Comparison of ENCODE assay signal across 30 mouse cellular contexts in genomic region chr8:111768651-111769050, GRCm38 (mm10). TPM values are rescaled to one million over a fixed set of nuclear protein-coding genes. Genes with fewer than 3 reads are reported as not detected.
DNase-seq lines count a peak whose midpoint lies in the region; ATAC-seq lines count a peak whose summit lies in the region.
"Had no signal": no experiment of that assay in that cellular context is flagged by ENCODE, and none has a peak within 500 bp of the region (broad histone marks: within the 10 kb centered on the region; RNA-seq: fewer than 3 reads in every experiment).

No protein-coding gene starts in this region.

- peak overlapping the region; percentile 90 for H3K27ac ChIP-seq in neural tube, embryonic 13.5 days (replicated peaks)
- H3K27ac ChIP-seq: limb, embryonic 15.5 days; liver, embryonic 13.5 days; macrophage had no signal

- no peak overlapping the region for H3K4me2 ChIP-seq in neural tube, embryonic 13.5 days
- H3K4me2 ChIP-seq: embryonic facial prominence, embryonic 13.5 days; limb, embryonic 15.5 days; liver, embryonic 13.5 days; midbrain, embryonic 13.5 days; neural tube, embryonic 15.5 days had no signal

- H3K4me1 ChIP-seq in neural tube, embryonic 13.5 days (replicated peaks): peaks cover 35% of the 10 kb centered on the region

- H3K9ac ChIP-seq in neural tube, embryonic 13.5 days: no peak overlapping the region
- H3K9ac ChIP-seq: embryonic facial prominence, embryonic 13.5 days; limb, embryonic 15.5 days; liver, embryonic 13.5 days; midbrain, embryonic 13.5 days; neural tube, embryonic 15.5 days had no signal

- ATAC-seq in neural tube, embryonic 13.5 days (ENCODE audit: low read depth): no peak
- ATAC-seq: activated CD4-positive, CD25-positive, alpha-beta regulatory T cell, adult 4 months; forebrain, embryonic 16.5 days; hindbrain, embryonic 16.5 days; lung, postnatal 0 days; midbrain, embryonic 13.5 days had no signal

- peaks cover 17% of the 10 kb centered on the region for H3K36me3 ChIP-seq in neural tube, embryonic 13.5 days

- no peak overlapping the region for H3K4me3 ChIP-seq in neural tube, embryonic 13.5 days
- H3K4me3 ChIP-seq: embryonic facial prominence, embryonic 13.5 days; erythroblast, embryonic 14.5 days; hindbrain, embryonic 10.5 days; limb, embryonic 15.5 days; liver, embryonic 13.5 days; midbrain, embryonic 13.5 days; neural tube, embryonic 15.5 days had no signal

- H3K9me3 ChIP-seq in neural tube, embryonic 13.5 days: no peaks in the 10 kb centered on the region
- H3K9me3 ChIP-seq: embryonic facial prominence, embryonic 13.5 days; hindbrain, embryonic 10.5 days; limb, embryonic 15.5 days; liver, embryonic 13.5 days; midbrain, embryonic 13.5 days; neural tube, embryonic 15.5 days had no signal

- WGBS in neural tube, embryonic 13.5 days: 88% methylated on average over 6 of the region's 6 CpGs

- peak; percentile 47 for DNase-seq in cerebellum, adult 11-12 months
- no peak for DNase-seq in cerebellum, postnatal 4 days (ENCODE audit: low spot score in 2 of 2)
- DNase-seq in neural tube, embryonic 10.5 days (ENCODE audit: extremely low spot score, low spot score): no peak
- DNase-seq in cerebellum, postnatal 25 days: peak; percentile 54 to 69
- DNase-seq in kidney, adult 11 months: no peak
- DNase-seq in frontal cortex, postnatal 10 days (ENCODE audit: low spot score in 2 of 2): no peak
- DNase-seq: adrenal gland, adult 8-10 months; gastrocnemius, postnatal 14 days; heart, postnatal 14 days; kidney, adult 9 months; kidney, postnatal 10 days; layer of hippocampus, postnatal 36 days; left cerebral cortex, postnatal 4 days; liver, embryonic 13.5 days; lung, adult 18-20 months; retina, postnatal 1 day; right cerebral cortex, postnatal 25 days; thymus, postnatal 14 days had no signal

- H3K27me3 ChIP-seq in neural tube, embryonic 13.5 days: no peaks in the 10 kb centered on the region
- H3K27me3 ChIP-seq: embryonic facial prominence, embryonic 13.5 days; limb, embryonic 15.5 days; liver, embryonic 13.5 days; midbrain, embryonic 13.5 days; neural tube, embryonic 15.5 days had no signal

RNA-seq across cellular contexts. Expression of gene Bcar1, which starts 25.0 kb away (rescaled TPM):
- 51.0 and 51.6 TPM in 2 replicates for polyA plus RNA-seq in neural tube, embryonic 13.5 days (2015; fragmentation: Nextera tagmentation; extraction: Ambion mirVana)

Comparison
In these comparisons a context has a peak if more than half of its experiments do, and no peak if none do; other contexts are left out.
1. DNase-seq: peak in cerebellum, adult 11-12 months (single experiment) and cerebellum, postnatal 25 days (2 of 2); none in cerebellum, postnatal 4 days (0 of 2), neural tube, embryonic 10.5 days (single experiment), kidney, adult 11 months (single experiment) and frontal cortex, postnatal 10 days (0 of 2).